Mouse (Mus musculus) liver, adult 2 months (tissue): Measurements from ENCODE around the gene Slc48a1. TPM values are rescaled to one million over a fixed set of nuclear protein-coding genes. Genes with fewer than 3 reads are reported as not detected.

Experiments
- DNase-seq: peaks from one replicate; pipeline ENCODE4 v3.0.0-alpha.2; 2011; ENCODE audit warnings: low read depth, low spot score; ENCODE audit errors: extremely low read depth
- H3K27ac ChIP-seq: fragments of 200-500 bp; replicated peaks from 2 replicates; pipeline ENCODE4 v1.5.1; 2012; ENCODE audit warnings: low read depth, mild to moderate bottlenecking, control low read depth, inconsistent platforms, low read length; ENCODE audit not compliant: insufficient read depth
- H3K27me3 ChIP-seq: fragments of 200-500 bp; 2 replicates; pipeline ENCODE4 v1.6.1; 2012; ENCODE audit warnings: mild to moderate bottlenecking, moderate library complexity, low read length, inconsistent platforms; ENCODE audit not compliant: control insufficient read depth, insufficient read depth
- H3K36me3 ChIP-seq: fragments of 200-500 bp; 2 replicates; pipeline ENCODE4 v1.6.1; 2012; ENCODE audit warnings: low read length, inconsistent platforms; ENCODE audit not compliant: control insufficient read depth, insufficient read depth
- H3K4me1 ChIP-seq: fragments of 200-500 bp; 2 replicates; pipeline ENCODE4 v1.6.1; 2011; ENCODE audit warnings: low read length; ENCODE audit not compliant: control insufficient read depth, insufficient read depth
- H3K4me3 ChIP-seq: fragments of 200-500 bp; 2 replicates; pipeline ENCODE4 v1.5.1; 2011; ENCODE audit warnings: low read depth, mild to moderate bottlenecking, control low read depth, low read length, moderate library complexity; ENCODE audit not compliant: insufficient read depth
- H3K79me2 ChIP-seq: fragments of 200-500 bp; 2 replicates; pipeline ENCODE4 v1.6.1; 2012; ENCODE audit warnings: inconsistent platforms, mild to moderate bottlenecking, low read length, moderate library complexity; ENCODE audit not compliant: control insufficient read depth, insufficient read depth
- H3K9ac ChIP-seq: fragments of 200-500 bp; 2 replicates; pipeline ENCODE4 v1.6.1; 2012; ENCODE audit warnings: low read depth, mild to moderate bottlenecking, control low read depth, inconsistent platforms, low read length
- CTCF ChIP-seq: fragments of 200-500 bp; IDR thresholded peaks from 2 replicates; pipeline ENCODE4 v1.5.1; 2011; ENCODE audit warnings: low read depth, low read length, control low read depth
- POLR2A ChIP-seq: fragments of 200-500 bp; IDR thresholded peaks from 2 replicates; pipeline ENCODE4 v1.6.1; 2011; ENCODE audit warnings: low read length, control low read depth; ENCODE audit not compliant: insufficient read depth; ENCODE audit errors: extremely low read depth
- whole genome bisulfite sequencing: fragments of 180-500 bp; shearing (Covaris S2); methylation state at CpG from one replicate; pipeline ENCODE4 v1.1.7; 2018; 5-methylcytosine and 5-hydroxymethylcytosine counted together
- polyA plus RNA-seq: library from polyadenylated mRNA; depleted of rRNA; stranded (reverse); fragments of >200 nt; gene quantifications from 2 replicates; pipeline ENCODE4 v1.2.3, GENCODE M21; 2012; rRNA removed
- total RNA-seq: library from RNA; depleted of rRNA; stranded (reverse); fragments of >200 nt; gene quantifications from 2 replicates; pipeline ENCODE4 v1.2.3, GENCODE M21; 2014; rRNA removed

Slc48a1 gene
- total and polyA plus RNA-seq, 2 experiments = 15.2 to 54.9 TPM

DNA sequence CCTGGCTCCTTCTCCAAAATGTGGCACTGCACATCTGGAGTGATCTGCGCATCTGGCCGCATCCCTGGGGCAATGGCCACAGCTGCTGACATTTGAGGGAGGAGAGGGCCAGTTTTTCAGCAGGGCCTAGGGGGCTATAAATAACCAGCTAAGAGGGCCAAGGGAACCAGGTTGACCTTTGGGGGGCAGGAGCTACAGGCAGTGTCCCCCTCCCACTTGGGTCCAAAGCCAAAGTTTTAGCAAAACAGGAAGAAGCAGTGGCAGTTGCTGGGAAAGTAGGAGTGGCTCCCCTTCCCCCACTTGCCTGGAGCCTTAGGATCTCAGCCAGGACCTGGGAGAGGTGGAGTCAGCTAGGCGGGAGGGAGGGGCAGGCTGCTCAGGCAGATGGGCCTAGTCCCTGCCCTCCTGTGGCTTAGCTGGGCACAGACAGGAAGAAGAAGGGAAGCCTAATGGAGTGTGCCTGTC is 61.7 kb downstream of the Slc48a1 start:
- WGBS = 74% methylated on average over 3 of the region's 3 CpGs

DNA sequence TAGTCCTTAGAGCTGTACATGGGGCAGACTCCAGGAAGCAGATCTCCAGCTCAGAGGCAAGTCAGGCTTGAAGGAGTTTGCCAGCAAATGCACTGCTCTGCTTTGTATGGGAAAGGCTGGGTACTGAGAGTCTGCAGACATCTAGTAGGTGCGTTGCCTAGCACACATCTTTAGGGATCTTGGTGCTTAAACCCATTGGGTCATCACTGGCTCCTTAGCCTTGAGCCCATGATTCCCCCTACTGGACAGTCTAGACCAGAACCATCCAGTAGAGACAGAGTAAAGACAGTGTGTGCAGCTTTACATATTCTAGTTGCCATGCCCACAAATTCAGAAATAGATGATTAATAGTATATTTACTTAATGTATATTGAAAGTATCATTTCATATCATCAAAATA is 62.5 kb downstream of the Slc48a1 start:
- no peak for DNase-seq
- Histone ChIP-seq H3K4me1 (peaks cover 8% of the 10 kb centered on the region), H3K27ac (no peak overlapping the region), H3K79me2 (no peaks in the 10 kb centered on the region), H3K27me3 (no peaks in the 10 kb centered on the region), H3K9ac (no peak overlapping the region), H3K36me3 (no peaks in the 10 kb centered on the region), H3K4me3 (no peak overlapping the region)
- no peak for TF ChIP-seq POLR2A
- no peak for TF ChIP-seq CTCF
- WGBS = 73% methylated on average over 1 of the region's 1 CpGs

More for the DNA sequence above, 61.7 kb downstream of the Slc48a1 start:
- DNase-seq = peak; percentile 22
- TF ChIP-seq POLR2A (no peak), CTCF (0 out of 2 replicates have a peak, but pooled peaks have one; percentile 38)
- Histone ChIP-seq H3K36me3 (no peaks in the 10 kb centered on the region), H3K9ac (no peak overlapping the region), H3K4me1 (peaks cover 8% of the 10 kb centered on the region), H3K27ac (peak overlapping the region; percentile 14), H3K79me2 (no peaks in the 10 kb centered on the region), H3K27me3 (no peaks in the 10 kb centered on the region), H3K4me3 (no peak overlapping the region)

DNA sequence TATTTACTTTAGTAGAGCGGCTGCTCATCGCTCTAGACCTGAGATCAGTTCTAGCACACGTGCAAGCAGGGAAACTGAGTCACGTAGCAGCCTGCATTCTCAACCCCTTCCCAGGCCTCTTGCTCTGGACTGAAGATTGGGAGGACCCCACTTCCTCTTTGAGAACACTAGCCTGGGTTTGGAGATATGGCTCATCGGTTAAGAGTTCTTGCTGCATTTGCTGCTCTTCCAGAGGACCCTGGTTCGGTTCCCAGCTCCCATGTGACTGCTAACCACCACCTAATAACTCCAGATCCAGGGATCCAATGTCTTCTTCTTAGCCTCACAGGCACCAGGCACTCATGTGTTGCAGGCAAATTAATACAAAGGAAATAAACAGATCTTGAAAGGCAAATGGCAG is 63.1 kb downstream of the Slc48a1 start:
- 92% methylated on average over 6 of the region's 6 CpGs for WGBS
- Histone ChIP-seq H3K79me2 (no peaks in the 10 kb centered on the region), H3K4me3 (no peak overlapping the region), H3K27ac (no peak overlapping the region), H3K27me3 (no peaks in the 10 kb centered on the region), H3K9ac (no peak overlapping the region), H3K4me1 (peaks cover 8% of the 10 kb centered on the region), H3K36me3 (no peaks in the 10 kb centered on the region)
- TF ChIP-seq POLR2A (no peak), CTCF (no peak)
- no peak for DNase-seq

DNA sequence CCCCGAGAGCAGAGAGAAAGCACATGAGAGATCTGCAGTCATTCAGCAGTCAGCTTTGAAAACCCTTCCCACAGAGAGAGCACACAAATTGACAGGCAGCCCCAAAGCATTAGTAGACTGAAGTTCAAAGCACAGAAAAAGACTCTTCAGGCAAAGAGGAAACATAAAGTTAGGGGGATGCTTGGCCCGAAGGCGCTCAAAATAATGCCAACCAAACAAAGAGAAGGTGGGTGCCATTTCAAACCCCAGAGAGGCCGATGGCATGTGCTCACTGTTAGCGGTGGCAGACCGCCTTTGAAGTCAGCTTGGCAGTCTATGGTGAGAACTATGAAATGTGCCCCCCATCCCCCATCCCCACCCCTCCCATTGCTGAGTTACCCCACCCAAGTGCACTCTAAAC is 63.7 kb downstream of the Slc48a1 start:
- Histone ChIP-seq H3K4me3 (no peak overlapping the region), H3K9ac (no peak overlapping the region), H3K79me2 (no peaks in the 10 kb centered on the region), H3K27ac (no peak overlapping the region), H3K4me1 (peaks cover 5% of the 10 kb centered on the region; the same call in 1 of the 2 replicates), H3K36me3 (no peaks in the 10 kb centered on the region), H3K27me3 (no peaks in the 10 kb centered on the region)
- TF ChIP-seq POLR2A (no peak), CTCF (no peak)
- 89% methylated on average over 6 of the region's 6 CpGs for WGBS
- DNase-seq = no peak

Other genes starting within 250 kb of the Slc48a1 start
- gene Rpap3, start 72.7 kb upstream of the Slc48a1 start, total RNA-seq = 7.7 and 8.7 TPM in 2 replicates
- 2.2 and 2.5 TPM in 2 replicates for gene Rpap3, start 72.7 kb upstream of the Slc48a1 start, polyA plus RNA-seq
- 0.47 and 0.55 TPM in 2 replicates for gene Endou, start 47.2 kb upstream of the Slc48a1 start, total RNA-seq
- gene Endou, start 47.2 kb upstream of the Slc48a1 start, polyA plus RNA-seq = 0.21 and 0.32 TPM in 2 replicates
- gene Rapgef3, start 10.5 kb upstream of the Slc48a1 start, total RNA-seq = 1.8 and 3.2 TPM in 2 replicates
- gene Rapgef3, start 10.5 kb upstream of the Slc48a1 start, polyA plus RNA-seq = 2.7 and 4.9 TPM in 2 replicates
- gene Hdac7, start 66.0 kb downstream of the Slc48a1 start, total RNA-seq = 2.5 and 3.4 TPM in 2 replicates
- 5.9 and 9.5 TPM in 2 replicates for gene Hdac7, start 66.0 kb downstream of the Slc48a1 start, polyA plus RNA-seq
- under 0.01 and 0.09 TPM in 2 replicates for gene Vdr, start 132.1 kb downstream of the Slc48a1 start, total RNA-seq
- gene Vdr, start 132.1 kb downstream of the Slc48a1 start, polyA plus RNA-seq = 0.04 TPM in 2 replicates
- gene Tmem106c, start 185.7 kb downstream of the Slc48a1 start, total RNA-seq = 11.2 and 13.2 TPM in 2 replicates
- 30.9 and 33.7 TPM in 2 replicates for gene Tmem106c, start 185.7 kb downstream of the Slc48a1 start, polyA plus RNA-seq
- gene Col2a1, start 226.2 kb downstream of the Slc48a1 start, total RNA-seq = not detected in 2 replicates
- gene Col2a1, start 226.2 kb downstream of the Slc48a1 start, polyA plus RNA-seq = not detected in 2 replicates